Mouse (Mus musculus) myocyte (in vitro differentiated cells): Measurements from ENCODE around the gene Tmem87a. TPM values are rescaled to one million over a fixed set of nuclear protein-coding genes. Genes with fewer than 3 reads are reported as not detected.

ENCODE experiments used
- H3K27me3 ChIP-seq: one replicate; pipeline ENCODE4 v1.6.1; 2011; ENCODE audit not compliant: control insufficient read depth, insufficient read depth, insufficient read length
- H3K36me3 ChIP-seq: one replicate; pipeline ENCODE4 v1.6.1; 2011; ENCODE audit not compliant: control insufficient read depth, insufficient read depth
- H3K4me2 ChIP-seq: one replicate; pipeline ENCODE4 v1.6.1; 2011; ENCODE audit warnings: low read depth, control low read depth
- H3K4me3 ChIP-seq: one replicate; pipeline ENCODE4 v1.5.1; 2011; ENCODE audit warnings: mild to moderate bottlenecking, control low read depth, moderate library complexity
- H3K79me2 ChIP-seq: one replicate; pipeline ENCODE4 v1.6.1; 2011; ENCODE audit not compliant: control insufficient read depth, insufficient read depth
- H3ac ChIP-seq: one replicate; pipeline ENCODE4 v1.6.1; 2011; ENCODE audit not compliant: control insufficient read depth, insufficient read length
- CEBPB ChIP-seq: IDR thresholded peaks from 2 replicates; pipeline ENCODE4 v1.6.1; 2011; ENCODE audit warnings: mild to moderate bottlenecking, moderate library complexity; ENCODE audit not compliant: poor library complexity, insufficient read depth, severe bottlenecking
- E2F4 ChIP-seq: IDR thresholded peaks from one replicate; pipeline ENCODE4 v1.6.1; 2011; ENCODE audit warnings: mild to moderate bottlenecking, control low read depth, moderate library complexity; ENCODE audit not compliant: insufficient read depth
- MAX ChIP-seq: IDR thresholded peaks from one replicate; pipeline ENCODE4 v1.6.1; 2011; ENCODE audit warnings: low read depth, mild to moderate bottlenecking, control low read depth
- MYOD1 ChIP-seq, 3 experiments: IDR thresholded peaks; one replicate each; pipeline ENCODE4 v1.6.1; 2011; ENCODE audit warnings: control low read depth in 2 of 3, low read depth in 2 of 3, mild to moderate bottlenecking in 2 of 3, moderate library complexity in 1 of 3; ENCODE audit not compliant: insufficient read length in 2 of 3, control insufficient read depth in 1 of 3
- MYOG ChIP-seq, 3 experiments: IDR thresholded peaks; one replicate each; pipeline ENCODE4 v1.6.1; 2011; ENCODE audit warnings: control low read depth in 2 of 3, low read depth in 2 of 3, mild to moderate bottlenecking in 2 of 3; ENCODE audit not compliant: insufficient read length in 2 of 3, control insufficient read depth in 1 of 3, insufficient read depth in 1 of 3
- POLR2A ChIP-seq: IDR thresholded peaks from one replicate; pipeline ENCODE4 v1.6.1; 2011; ENCODE audit warnings: low read depth, mild to moderate bottlenecking, control low read depth, moderate library complexity; ENCODE audit not compliant: insufficient read length
- POLR2AphosphoS2 ChIP-seq: IDR thresholded peaks from one replicate; pipeline ENCODE4 v1.6.1; 2011; ENCODE audit warnings: low read depth, control low read depth; ENCODE audit not compliant: insufficient read length
- REST ChIP-seq: IDR thresholded peaks from one replicate; pipeline ENCODE4 v1.6.1; 2011; ENCODE audit warnings: mild to moderate bottlenecking, control low read depth, moderate library complexity; ENCODE audit not compliant: insufficient read depth, insufficient read length
- SRF ChIP-seq: IDR thresholded peaks from one replicate; pipeline ENCODE4 v1.6.1; 2011; ENCODE audit warnings: low read depth; ENCODE audit not compliant: control insufficient read depth, insufficient read length
- TCF12 ChIP-seq: IDR thresholded peaks from one replicate; pipeline ENCODE4 v1.6.1; 2011; ENCODE audit warnings: mild to moderate bottlenecking, control low read depth; ENCODE audit not compliant: poor library complexity, insufficient read depth, severe bottlenecking
- TCF3 ChIP-seq: IDR thresholded peaks from one replicate; pipeline ENCODE4 v1.6.1; 2011; ENCODE audit warnings: low read depth, control low read depth; ENCODE audit not compliant: insufficient read length
- USF1 ChIP-seq: IDR thresholded peaks from one replicate; pipeline ENCODE4 v1.6.1; 2011; ENCODE audit warnings: low read depth, mild to moderate bottlenecking, control low read depth, moderate library complexity
- polyA plus RNA-seq: library from polyadenylated mRNA; unstranded; fragments of >200 nt; fragmentation: generic; extraction: Trizol; gene quantifications from one replicate; pipeline ENCODE4 v1.2.1, GENCODE M21; 2012; ENCODE audit warnings: missing spikeins

The Tmem87a gene
- polyA plus RNA-seq, 1 experiment, result 12.4 TPM

DNA sequence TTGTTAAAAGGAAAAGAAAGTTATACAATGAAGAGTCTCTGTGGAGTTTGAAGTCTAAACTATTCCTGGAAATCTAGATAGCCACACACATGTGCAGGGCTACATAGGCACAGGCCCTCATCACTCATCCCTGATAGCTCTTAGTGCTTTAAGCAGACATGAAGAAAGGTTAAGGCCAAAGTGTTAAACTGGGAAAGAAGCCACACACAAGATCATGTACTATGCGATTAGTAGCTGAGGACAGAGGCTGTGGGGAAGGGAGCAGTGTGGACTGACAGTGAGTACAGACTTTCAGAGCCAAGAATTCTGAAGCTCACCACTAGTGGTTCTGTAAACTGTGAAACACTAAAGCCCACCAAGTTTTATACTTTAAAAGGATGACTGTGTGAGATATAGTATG lies 13.0 kb downstream of the Tmem87a start:
- no peaks in the 10 kb centered on the region for H3K79me2 ChIP-seq
- H3K4me3 ChIP-seq, result no peak overlapping the region
- no peak overlapping the region for H3ac ChIP-seq
- peaks cover 50% of the 10 kb centered on the region for H3K36me3 ChIP-seq
- H3K27me3 ChIP-seq, result no peaks in the 10 kb centered on the region
- TF ChIP-seq SRF, result no peak
- no peak for TF ChIP-seq TCF12
- TF ChIP-seq POLR2AphosphoS2, result no peak
- H3K4me2 ChIP-seq, result no peak overlapping the region

DNA sequence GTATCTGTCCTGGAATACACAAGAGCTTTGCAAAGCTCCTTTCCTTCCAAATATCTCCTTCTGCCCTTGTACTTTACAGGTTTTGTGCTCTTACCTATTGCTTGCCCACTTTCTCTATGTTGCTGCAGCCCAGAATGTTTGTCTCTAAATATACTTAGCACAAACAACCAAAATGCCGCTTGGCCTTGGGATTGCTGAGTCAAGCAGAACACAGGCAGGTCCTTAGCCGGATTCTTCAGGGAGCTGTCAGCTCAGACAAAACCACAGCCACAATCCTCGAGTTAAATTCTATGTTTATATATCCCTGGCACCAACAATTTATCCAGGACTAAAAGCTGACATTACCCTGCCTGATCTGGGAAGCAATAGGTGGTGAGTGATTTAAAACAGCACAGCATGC lies 14.5 kb downstream of the Tmem87a start:
- Histone ChIP-seq H3ac (no peak overlapping the region), H3K4me2 (no peak overlapping the region), H3K79me2 (no peaks in the 10 kb centered on the region), H3K4me3 (no peak overlapping the region), H3K36me3 (peaks cover 45% of the 10 kb centered on the region), H3K27me3 (no peaks in the 10 kb centered on the region)
- no peak for TF ChIP-seq MYOG (IDR thresholded peaks at IDR 0.05; ENCODE audit: control insufficient read depth in 1 of 3, insufficient read depth in 1 of 3, insufficient read length in 2 of 3, low read depth in 2 of 3)
- TF ChIP-seq POLR2AphosphoS2, result no peak
- no peak for TF ChIP-seq TCF3
- TF ChIP-seq USF1, result no peak
- no peak for TF ChIP-seq MAX
- no peak for TF ChIP-seq CEBPB
- no peak for TF ChIP-seq POLR2A
- no peak for TF ChIP-seq SRF
- TF ChIP-seq MYOD1 (IDR thresholded peaks at IDR 0.05; ENCODE audit: control insufficient read depth in 1 of 3, insufficient read length in 2 of 3, low read depth in 2 of 3), result no peak
- no peak for TF ChIP-seq E2F4
- TF ChIP-seq REST, result no peak
- no peak for TF ChIP-seq TCF12

DNA sequence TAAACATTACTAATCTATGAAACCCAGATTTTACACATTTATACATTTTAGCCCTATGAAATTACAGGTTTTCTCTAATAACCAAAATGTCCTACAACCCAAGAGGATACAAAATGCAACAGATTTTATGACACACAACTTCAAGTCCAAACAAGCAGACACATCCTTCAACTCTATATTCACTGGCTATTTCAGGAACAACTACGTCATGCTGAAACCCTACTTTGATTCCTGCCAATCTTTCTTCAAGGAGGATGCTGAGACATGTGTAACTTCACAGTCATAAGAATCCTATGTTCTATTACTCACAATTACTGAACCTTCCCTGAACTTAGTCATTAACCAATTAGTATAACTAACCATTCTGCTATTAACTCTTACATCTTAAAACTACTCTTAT lies 16.6 kb downstream of the Tmem87a start:
- TF ChIP-seq MAX (no peak), TCF12 (no peak), POLR2A (no peak), MYOG (IDR thresholded peaks at IDR 0.05; ENCODE audit: control insufficient read depth in 1 of 3, insufficient read depth in 1 of 3, insufficient read length in 2 of 3, low read depth in 2 of 3) (no peak), SRF (no peak), TCF3 (no peak), E2F4 (no peak), REST (no peak), CEBPB (no peak)
- Histone ChIP-seq H3K36me3 (peaks cover 38% of the 10 kb centered on the region), H3K27me3 (no peaks in the 10 kb centered on the region), H3ac (no peak overlapping the region), H3K4me2 (no peak overlapping the region), H3K4me3 (no peak overlapping the region), H3K79me2 (no peaks in the 10 kb centered on the region)

DNA sequence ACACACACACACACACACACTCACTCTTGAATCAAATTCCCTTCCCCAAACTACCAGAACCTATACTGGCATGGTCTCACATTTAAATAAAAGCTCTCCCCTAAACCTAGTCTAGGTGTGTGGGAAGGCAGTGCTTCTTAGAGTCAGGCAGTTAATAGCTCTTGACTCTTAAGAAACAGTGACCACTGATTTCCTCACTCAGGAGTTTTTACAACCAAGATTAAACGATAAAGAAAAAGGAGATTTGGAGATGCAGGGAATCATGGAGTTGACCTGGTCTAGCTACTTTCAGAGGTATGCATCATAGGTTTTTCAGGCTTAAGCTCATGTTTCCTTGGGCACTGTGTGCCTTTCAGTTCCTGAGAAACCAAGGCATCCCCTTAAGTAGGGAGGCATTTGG lies 17.6 kb downstream of the Tmem87a start:
- H3K27me3 ChIP-seq, result no peaks in the 10 kb centered on the region
- H3K4me2 ChIP-seq, result no peak overlapping the region
- TF ChIP-seq MYOG (IDR thresholded peaks at IDR 0.05; ENCODE audit: control insufficient read depth in 1 of 3, insufficient read depth in 1 of 3, insufficient read length in 2 of 3, low read depth in 2 of 3) (no peak), REST (no peak), MYOD1 (IDR thresholded peaks at IDR 0.05; ENCODE audit: control insufficient read depth in 1 of 3, insufficient read length in 2 of 3, low read depth in 2 of 3) (no peak), POLR2AphosphoS2 (no peak), TCF3 (no peak), SRF (no peak), CEBPB (no peak), TCF12 (no peak), MAX (no peak), USF1 (no peak), POLR2A (no peak), E2F4 (no peak)
- no peak overlapping the region for H3ac ChIP-seq
- no peak overlapping the region for H3K4me3 ChIP-seq
- H3K79me2 ChIP-seq, result no peaks in the 10 kb centered on the region
- H3K36me3 ChIP-seq, result peaks cover 37% of the 10 kb centered on the region

DNA sequence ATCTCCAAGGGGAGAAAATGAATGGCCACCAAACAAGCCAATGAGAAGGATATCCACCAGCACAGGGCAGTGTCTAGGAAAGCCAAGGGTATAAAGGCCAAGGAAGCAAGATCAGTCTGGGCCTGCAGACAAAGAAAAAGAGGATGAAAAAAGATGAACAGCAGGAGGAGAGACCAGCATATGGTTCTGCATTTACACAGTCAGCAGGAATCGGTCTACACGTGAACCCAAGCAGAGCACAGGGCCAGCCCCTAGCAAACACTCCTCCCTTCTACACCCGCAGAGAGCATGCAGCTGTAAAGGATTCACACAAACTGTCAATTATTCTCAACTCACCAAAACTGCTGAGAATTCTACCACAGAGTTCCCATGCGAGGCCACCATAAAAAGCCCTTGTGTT lies 30.1 kb downstream of the Tmem87a start:
- H3ac ChIP-seq, result no peak overlapping the region

More for the DNA sequence above, 30.1 kb downstream of the Tmem87a start:
- no peaks in the 10 kb centered on the region for H3K27me3 ChIP-seq
- H3K36me3 ChIP-seq, result peaks cover 47% of the 10 kb centered on the region
- H3K79me2 ChIP-seq, result no peaks in the 10 kb centered on the region
- no peak overlapping the region for H3K4me2 ChIP-seq
- TF ChIP-seq SRF (no peak), POLR2AphosphoS2 (no peak), REST (no peak), USF1 (no peak), MYOG (IDR thresholded peaks at IDR 0.05; ENCODE audit: control insufficient read depth in 1 of 3, insufficient read depth in 1 of 3, insufficient read length in 2 of 3, low read depth in 2 of 3) (no peak), TCF3 (no peak), MAX (no peak), MYOD1 (IDR thresholded peaks at IDR 0.05; ENCODE audit: control insufficient read depth in 1 of 3, insufficient read length in 2 of 3, low read depth in 2 of 3) (no peak), E2F4 (no peak), POLR2A (no peak), CEBPB (no peak), TCF12 (no peak)
- H3K4me3 ChIP-seq, result no peak overlapping the region
